Mouse (Mus musculus) MEL (cell line): Measurements from ENCODE around the gene Slc25a34. TPM values are rescaled to one million over a fixed set of nuclear protein-coding genes. Genes with fewer than 3 reads are reported as not detected.

Experiments used
- DNase-seq: peaks from one replicate; pipeline ENCODE4 v3.0.0; 2011; ENCODE audit warnings: low read depth, low spot score
- H3K27ac ChIP-seq: 2 replicates; pipeline ENCODE4 v1.5.1; 2012; ENCODE audit warnings: low read depth, mild to moderate bottlenecking, control low read depth, low read length, moderate library complexity; ENCODE audit not compliant: control insufficient read depth
- H3K27me3 ChIP-seq, 2 experiments: fragments of 150-350 bp in 1 of 2; sonication (generic) in 1 of 2; 2 replicates each; pipeline ENCODE4 v1.6.1; 2012; ENCODE audit warnings: low read length in 2 of 2, mild to moderate bottlenecking in 2 of 2, improper control_type of control experiment in 1 of 2, moderate library complexity in 1 of 2; ENCODE audit not compliant: insufficient read depth in 2 of 2, control insufficient read depth in 1 of 2
- H3K36me3 ChIP-seq, 2 experiments: 2 replicates each; pipeline ENCODE4 v1.6.1; 2012 to 2014; ENCODE audit warnings: low read length in 2 of 2, improper control_type of control experiment in 1 of 2, inconsistent platforms in 1 of 2, mild to moderate bottlenecking in 1 of 2; ENCODE audit not compliant: insufficient read depth in 2 of 2, control insufficient read depth in 1 of 2
- H3K4me1 ChIP-seq, 2 experiments: fragments of 150-350 bp in 1 of 2; sonication (generic) in 1 of 2; 2 replicates each; pipeline ENCODE4 v1.6.1; 2012; ENCODE audit warnings: low read length in 2 of 2, improper control_type of control experiment in 1 of 2, mild to moderate bottlenecking in 1 of 2; ENCODE audit not compliant: insufficient read depth in 2 of 2, control insufficient read depth in 1 of 2
- H3K4me3 ChIP-seq, 2 experiments: fragments of 150-350 bp in 1 of 2; sonication (generic) in 1 of 2; 2 replicates each; pipeline ENCODE4 v1.5.1; 2012; ENCODE audit warnings: low read depth in 2 of 2, low read length in 2 of 2, mild to moderate bottlenecking in 2 of 2, moderate library complexity in 2 of 2, control low read depth in 1 of 2, improper control_type of control experiment in 1 of 2; ENCODE audit not compliant: control insufficient read depth in 1 of 2, insufficient read depth in 1 of 2
- H3K79me2 ChIP-seq: 2 replicates; pipeline ENCODE4 v1.6.1; 2012; ENCODE audit warnings: mild to moderate bottlenecking, low read length, moderate library complexity; ENCODE audit not compliant: control insufficient read depth, poor library complexity, insufficient read depth
- H3K9ac ChIP-seq: 2 replicates; pipeline ENCODE4 v1.6.1; 2012; ENCODE audit warnings: low read depth, mild to moderate bottlenecking, control low read depth, low read length, moderate library complexity; ENCODE audit not compliant: control insufficient read depth, poor library complexity, severe bottlenecking
- H3K9me3 ChIP-seq: fragments of 150-350 bp; sonication (generic); replicated peaks from 2 replicates; pipeline ENCODE4 v1.6.1; 2012; ENCODE audit warnings: mild to moderate bottlenecking, low read length, improper control_type of control experiment, moderate library complexity; ENCODE audit not compliant: insufficient read depth
- CHD1 ChIP-seq: IDR thresholded peaks from 2 replicates; pipeline ENCODE4 v1.6.1; 2012; ENCODE audit warnings: low read depth, mild to moderate bottlenecking, inconsistent platforms, low read length, improper control_type of control experiment
- CHD2 ChIP-seq: IDR thresholded peaks from 2 replicates; pipeline ENCODE4 v1.6.1; 2011; ENCODE audit warnings: low read length, improper control_type of control experiment
- CTCF ChIP-seq, 3 experiments: IDR thresholded peaks in 2 of 3; conservative IDR thresholded peaks in 1 of 3; 2 replicates each; pipeline ENCODE4 v1.5.1; 2011 to 2012; ENCODE audit warnings: low read length in 3 of 3, low read depth in 2 of 3, mild to moderate bottlenecking in 2 of 3, improper control_type of control experiment in 1 of 3, inconsistent platforms in 1 of 3, mixed read lengths in 1 of 3, moderate library complexity in 1 of 3; ENCODE audit not compliant: control insufficient read depth in 1 of 3, insufficient read depth in 1 of 3, poor library complexity in 1 of 3, severe bottlenecking in 1 of 3
- E2F4 ChIP-seq: IDR thresholded peaks from 2 replicates; pipeline ENCODE4 v1.6.1; 2011; ENCODE audit warnings: low read depth, low read length, improper control_type of control experiment, borderline replicate concordance
- ELF1 ChIP-seq: IDR thresholded peaks from 2 replicates; pipeline ENCODE4 v1.6.1; 2014; ENCODE audit warnings: low read depth, mild to moderate bottlenecking, inconsistent platforms, low read length, improper control_type of control experiment, moderate library complexity
- EP300 ChIP-seq, 2 experiments: IDR thresholded peaks; 2 replicates each; pipeline ENCODE4 v1.6.1; 2011; ENCODE audit warnings: improper control_type of control experiment in 2 of 2, low read length in 2 of 2, low read depth in 1 of 2, mild to moderate bottlenecking in 1 of 2
- GATA1 ChIP-seq: IDR thresholded peaks from 2 replicates; pipeline ENCODE4 v1.6.1; 2011; ENCODE audit warnings: low read depth, low read length, improper control_type of control experiment
- HCFC1 ChIP-seq: IDR thresholded peaks from 2 replicates; pipeline ENCODE4 v1.6.1; 2012; ENCODE audit warnings: low read depth, mild to moderate bottlenecking, inconsistent platforms, low read length, improper control_type of control experiment, moderate library complexity
- KAT2A ChIP-seq: conservative IDR thresholded peaks from 2 replicates; pipeline ENCODE4 v1.6.1; 2012; ENCODE audit warnings: low read depth, low read length, improper control_type of control experiment, inconsistent platforms
- MAFK ChIP-seq: IDR thresholded peaks from 2 replicates; pipeline ENCODE4 v1.6.1; 2011; ENCODE audit warnings: low read depth, mild to moderate bottlenecking, low read length, improper control_type of control experiment, borderline replicate concordance
- MAZ ChIP-seq: IDR thresholded peaks from 2 replicates; pipeline ENCODE4 v1.6.1; 2012; ENCODE audit warnings: low read depth, mild to moderate bottlenecking, inconsistent platforms, low read length, improper control_type of control experiment
- MEF2A ChIP-seq: IDR thresholded peaks from 2 replicates; pipeline ENCODE4 v1.6.1; 2014; ENCODE audit warnings: low read depth, mild to moderate bottlenecking, inconsistent platforms, low read length, improper control_type of control experiment; ENCODE audit not compliant: poor library complexity, insufficient replicate concordance, severe bottlenecking; ENCODE audit errors: extremely low read depth
- MYC ChIP-seq: IDR thresholded peaks from 2 replicates; pipeline ENCODE4 v1.6.1; 2011; ENCODE audit warnings: low read depth, mild to moderate bottlenecking, low read length, improper control_type of control experiment, moderate library complexity
- POLR2AphosphoS2 ChIP-seq: IDR thresholded peaks from 2 replicates; pipeline ENCODE4 v1.6.1; 2011; ENCODE audit warnings: low read length, improper control_type of control experiment
- RCOR1 ChIP-seq: IDR thresholded peaks from 2 replicates; pipeline ENCODE4 v1.6.1; 2012; ENCODE audit warnings: low read depth, mild to moderate bottlenecking, inconsistent platforms, low read length, improper control_type of control experiment
- SIN3A ChIP-seq: IDR thresholded peaks from 2 replicates; pipeline ENCODE4 v1.6.1; 2012; ENCODE audit warnings: low read length, improper control_type of control experiment, inconsistent platforms
- SMC3 ChIP-seq: IDR thresholded peaks from 2 replicates; pipeline ENCODE4 v1.6.1; 2011; ENCODE audit warnings: low read depth, low read length, improper control_type of control experiment
- TAL1 ChIP-seq: IDR thresholded peaks from 2 replicates; pipeline ENCODE4 v1.6.1; 2012; ENCODE audit warnings: mild to moderate bottlenecking, inconsistent platforms, low read length, moderate library complexity, mixed read lengths
- TBP ChIP-seq: IDR thresholded peaks from 2 replicates; pipeline ENCODE4 v1.8.0; 2011; ENCODE audit warnings: low read depth, low read length, improper control_type of control experiment
- TCF12 ChIP-seq: IDR thresholded peaks from 2 replicates; pipeline ENCODE4 v1.6.1; 2014; ENCODE audit warnings: low read depth, mild to moderate bottlenecking, inconsistent platforms, low read length, improper control_type of control experiment, moderate library complexity
- UBTF ChIP-seq: IDR thresholded peaks from 2 replicates; pipeline ENCODE4 v1.6.1; 2012; ENCODE audit warnings: low read depth, mild to moderate bottlenecking, inconsistent platforms, low read length, improper control_type of control experiment, moderate library complexity, borderline replicate concordance; ENCODE audit not compliant: insufficient read depth
- ZKSCAN1 ChIP-seq: IDR thresholded peaks from 2 replicates; pipeline ENCODE4 v1.6.1; 2012; ENCODE audit warnings: low read depth, mild to moderate bottlenecking, inconsistent platforms, low read length, improper control_type of control experiment, moderate library complexity
- ZMIZ1 ChIP-seq: IDR thresholded peaks from 2 replicates; pipeline ENCODE4 v1.6.1; 2012; ENCODE audit warnings: low read depth, mild to moderate bottlenecking, inconsistent platforms, low read length, improper control_type of control experiment, moderate library complexity
- ZNF384 ChIP-seq: IDR thresholded peaks from 2 replicates; pipeline ENCODE4 v1.6.1; 2012; ENCODE audit warnings: low read depth, mild to moderate bottlenecking, inconsistent platforms, low read length, improper control_type of control experiment
- polyA plus RNA-seq, 2 experiments: library from polyadenylated mRNA; stranded (reverse) in 1 of 2; unstranded in 1 of 2; fragments of >175 nt in 1 of 2; fragments of >200 nt in 1 of 2; gene quantifications; 2 replicates each; pipeline versions ENCODE4 v1.2.1 to v1.2.4; 2012; ENCODE audit warnings: low replicate concordance in 2 of 2, low read depth in 1 of 2; ENCODE audit not compliant: insufficient read length in 2 of 2, insufficient read depth in 1 of 2, missing spikeins in 1 of 2
- total RNA-seq: library from RNA; depleted of rRNA; stranded (reverse); fragments of 300-350 nt; gene quantifications from 2 replicates; pipeline ENCODE4 v1.2.3, GENCODE M21; 2012

Gene Slc25a34
- total and polyA plus RNA-seq, 3 experiments = 0.10 TPM; not detected in 2

- H3K36me3 ChIP-seq = no peaks in the 10 kb centered on the region
- TF ChIP-seq MAZ (no peak), SIN3A (no peak), ZNF384 (no peak), TAL1 (no peak), RCOR1 (no peak), EP300 (IDR thresholded peaks at IDR 0.05; ENCODE audit: low read depth in 1 of 2, low read length in 2 of 2) (no peak), HCFC1 (no peak), ZKSCAN1 (no peak), POLR2AphosphoS2 (no peak), MAFK (no peak), ELF1 (no peak), SMC3 (no peak)
- H3K79me2 ChIP-seq = no peaks in the 10 kb centered on the region
- peaks cover 0 to 2% of the 10 kb centered on the region in 2 experiments; a peak in 3 of 4 replicates for H3K27me3 ChIP-seq
- no peak overlapping the region for H3K9ac ChIP-seq
- 0 out of 4 replicates have a peak, but pooled peaks cover 0 to 1% of the 10 kb centered on the region in 2 experiments for H3K4me1 ChIP-seq
- H3K4me3 ChIP-seq = no peak overlapping the region
- DNase-seq = no peak
- H3K27ac ChIP-seq = no peak overlapping the region
- H3K9me3 ChIP-seq = no peaks in the 10 kb centered on the region
Measured at GRCm38 (mm10) chr4:141573359-141573966, 50.2 kb downstream of the Slc25a34 start.

- no peak for TF ChIP-seq TCF12
- TF ChIP-seq MAZ = no peak
- TF ChIP-seq ZMIZ1 = no peak
- no peak for TF ChIP-seq MAFK
- TF ChIP-seq ELF1 = no peak
- TF ChIP-seq MYC = no peak
- no peak for TF ChIP-seq MEF2A
- TF ChIP-seq KAT2A = no peak
- no peak for TF ChIP-seq CHD1
- no peak for TF ChIP-seq TBP
- no peak for TF ChIP-seq CHD2
- TF ChIP-seq CTCF (IDR thresholded peaks at IDR 0.05 in 2 of 3, conservative IDR thresholded peaks at IDR 0.05 in 1 of 3; ENCODE audit: control insufficient read depth in 1 of 3, insufficient read depth in 1 of 3, low read depth in 2 of 3, low read length in 3 of 3, poor library complexity in 1 of 3, severe bottlenecking in 1 of 3) = no peak
- no peak for TF ChIP-seq POLR2AphosphoS2
- TF ChIP-seq HCFC1 = no peak
- no peak for TF ChIP-seq ZNF384
- TF ChIP-seq SIN3A = no peak
- no peak for TF ChIP-seq UBTF
- TF ChIP-seq GATA1 = no peak
- TF ChIP-seq E2F4 = no peak
- H3K36me3 ChIP-seq = no peaks in the 10 kb centered on the region
- H3K27me3 ChIP-seq = peaks cover 2% of the 10 kb centered on the region in 2 experiments
- H3K9me3 ChIP-seq = no peaks in the 10 kb centered on the region
- DNase-seq = no peak
- H3K4me3 ChIP-seq = no peak overlapping the region
- no peak overlapping the region for H3K9ac ChIP-seq
- H3K27ac ChIP-seq = no peak overlapping the region
- H3K4me1 ChIP-seq = no peaks in the 10 kb centered on the region
- H3K79me2 ChIP-seq = no peaks in the 10 kb centered on the region
Measured at GRCm38 (mm10) chr4:141572668-141573358, 50.8 kb downstream of the Slc25a34 start.
